Mouse (Mus musculus) urinary bladder, postnatal 4 days (tissue): ENCODE results near the gene Gse1.

Source experiments
- DNase-seq, 2 experiments: peaks; one replicate each; pipeline ENCODE4 v3.0.0; 2021 to 2022; ENCODE audit warnings: low spot score in 2 of 2

The Gse1 gene

DNA sequence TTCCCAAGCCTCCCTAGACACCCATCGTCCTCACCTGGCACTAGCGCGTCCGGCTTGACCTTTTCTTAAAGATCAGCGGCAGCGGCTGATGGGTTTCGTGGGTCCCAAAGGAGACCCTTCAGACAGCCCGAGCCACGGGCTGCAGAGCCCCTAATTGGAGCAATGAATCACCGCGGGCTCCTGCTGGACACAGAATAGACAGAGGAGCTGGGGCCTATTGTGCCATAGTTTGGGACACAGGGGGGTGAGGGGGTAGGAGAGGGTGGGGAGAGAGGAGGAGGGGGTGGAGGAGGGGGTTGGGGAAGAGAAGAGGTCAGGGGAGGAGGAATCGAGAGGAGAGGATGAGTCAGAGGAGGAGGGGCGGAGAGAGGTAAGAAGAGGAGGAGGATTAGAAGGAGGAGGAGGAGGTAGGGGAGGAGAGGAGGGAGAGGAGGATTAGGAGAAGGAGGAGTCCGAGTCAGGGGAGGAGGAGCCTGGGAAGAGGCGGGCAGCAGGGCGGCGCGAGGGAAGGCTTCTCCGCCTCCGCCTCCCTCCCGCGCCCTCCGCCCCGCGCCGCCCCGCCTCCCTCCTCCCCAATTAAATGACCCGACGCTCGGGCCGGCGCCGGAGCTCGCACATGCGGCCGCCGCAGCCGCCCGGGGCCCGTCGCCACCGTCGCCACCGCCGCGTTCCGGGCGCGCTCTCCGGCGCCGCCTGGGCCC is at the start of gene Gse1:
Gene Gse1 (plus strand): TSS at position 566 of the 701 bp plus-strand sequence.
- DNase-seq: peak; percentile 79 to 84

DNA sequence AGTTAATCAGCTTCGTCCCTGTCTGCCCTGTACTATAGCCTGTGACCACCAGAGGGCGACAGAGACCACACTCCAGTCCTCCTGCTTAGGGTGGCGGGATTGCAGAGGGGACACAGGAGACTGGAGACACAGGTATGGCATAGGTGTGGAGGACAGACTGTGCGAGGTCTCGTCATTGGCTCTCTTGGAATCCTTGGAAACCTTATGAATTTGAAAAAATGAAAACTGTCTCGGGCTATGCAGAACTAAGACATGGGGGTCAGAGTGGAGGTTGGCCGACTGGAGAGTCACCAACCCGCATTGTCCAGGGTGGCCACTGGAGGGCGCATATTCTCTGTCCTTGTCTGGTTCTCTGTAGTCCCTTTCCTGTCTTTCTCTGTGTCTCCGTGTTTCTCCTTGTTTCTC is 49.2 kb upstream of the Gse1 start:
- peak; percentile 82 to 91 for DNase-seq

DNA sequence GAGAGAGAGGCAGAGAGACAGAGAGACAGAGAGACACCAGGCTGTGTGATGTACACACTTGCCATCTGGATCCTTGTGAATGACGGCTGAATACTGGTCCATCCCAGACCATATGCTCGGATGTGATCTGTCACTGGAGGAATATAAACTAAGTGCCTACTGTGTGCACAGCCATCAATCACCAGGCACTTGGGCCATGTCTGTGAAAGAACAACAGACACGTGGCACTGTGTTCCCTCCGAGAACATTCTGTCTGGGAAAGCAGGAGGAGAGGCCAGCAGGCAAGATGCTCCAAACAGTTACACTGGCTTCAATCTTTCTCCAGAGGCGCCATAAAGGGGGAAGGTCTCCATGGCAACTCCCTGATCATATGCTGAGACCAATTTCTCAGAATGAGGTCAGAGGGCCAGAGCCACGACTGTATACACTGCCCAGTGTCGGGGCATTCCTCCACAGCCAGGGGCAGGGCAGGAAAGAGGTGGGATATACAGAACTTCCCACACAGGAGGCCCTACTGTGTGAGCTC is 47.7 kb upstream of the Gse1 start:
- DNase-seq: no peak

DNA sequence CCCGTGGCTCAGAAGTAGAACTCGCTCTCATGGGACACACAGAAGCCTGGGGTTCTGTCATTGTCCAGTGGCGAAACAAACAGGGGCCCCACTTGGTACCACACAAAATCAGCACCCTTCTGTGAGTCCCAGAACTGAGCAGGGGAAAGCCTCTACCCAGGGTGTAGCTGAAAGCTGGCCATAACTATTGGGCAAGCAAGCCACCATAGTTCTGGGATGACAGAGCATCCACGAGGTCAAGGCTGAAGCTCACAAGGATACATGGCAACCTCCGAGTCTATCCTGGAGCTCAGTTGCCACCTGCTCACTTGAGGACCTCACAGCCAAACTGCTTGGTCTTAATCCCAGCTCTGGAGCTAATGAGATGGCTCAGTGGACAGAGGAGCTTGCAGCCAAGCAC is 47.0 kb upstream of the Gse1 start:
- DNase-seq: no peak

DNA sequence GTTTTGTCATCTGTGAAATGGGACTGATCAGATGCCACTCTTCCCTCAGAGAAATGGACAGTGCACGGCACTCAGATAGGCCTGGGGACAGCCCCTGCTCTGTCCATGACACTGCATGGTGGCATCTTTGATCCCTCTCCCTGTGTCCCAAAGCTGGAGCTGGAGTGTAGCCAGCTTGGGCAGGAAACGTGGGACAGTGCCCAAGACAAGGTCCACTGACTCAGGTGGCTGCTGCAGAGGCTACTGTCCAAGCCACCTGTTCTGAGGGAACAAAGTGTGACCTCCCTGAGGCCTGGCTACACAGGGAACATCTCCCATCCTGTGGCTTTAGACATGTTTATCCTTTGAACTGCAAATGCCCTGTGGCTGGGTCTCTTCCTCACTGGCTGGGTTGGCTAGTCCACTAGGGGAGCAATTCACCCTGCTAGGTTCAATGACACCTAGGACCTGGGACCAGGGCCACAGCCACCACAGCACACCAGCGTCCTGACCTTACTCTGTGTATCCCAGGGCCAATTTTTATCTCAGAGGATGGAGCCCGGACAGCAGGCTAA is 46.3 kb upstream of the Gse1 start:
- DNase-seq: no peak

DNA sequence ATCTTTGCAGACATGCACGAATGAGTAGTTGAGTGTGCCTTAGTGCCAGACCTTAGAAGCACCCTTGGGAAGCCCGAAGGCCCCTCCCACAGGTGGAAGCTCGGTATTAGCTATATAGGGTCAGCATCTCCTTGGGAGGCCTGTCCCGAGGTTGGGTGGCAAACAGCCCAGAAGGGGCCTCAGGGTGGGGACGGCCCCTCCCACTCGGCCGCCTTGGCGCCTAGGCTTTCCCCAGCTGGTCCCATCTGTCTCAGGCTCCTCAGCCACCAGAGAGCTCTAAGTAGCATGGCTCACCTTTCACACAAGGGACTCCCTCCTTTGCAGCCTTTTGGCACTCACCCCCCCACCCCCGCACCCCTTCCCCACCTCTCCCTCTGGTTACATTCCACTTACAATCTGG is 43.9 kb upstream of the Gse1 start:
- peak in 1 of 2 experiments; percentile 79 for DNase-seq

GRCm38 (mm10) chr8:120184850-120185792 is 43.1 kb upstream of the Gse1 start:
- peak in 1 of 2 experiments; percentile 52 for DNase-seq

DNA sequence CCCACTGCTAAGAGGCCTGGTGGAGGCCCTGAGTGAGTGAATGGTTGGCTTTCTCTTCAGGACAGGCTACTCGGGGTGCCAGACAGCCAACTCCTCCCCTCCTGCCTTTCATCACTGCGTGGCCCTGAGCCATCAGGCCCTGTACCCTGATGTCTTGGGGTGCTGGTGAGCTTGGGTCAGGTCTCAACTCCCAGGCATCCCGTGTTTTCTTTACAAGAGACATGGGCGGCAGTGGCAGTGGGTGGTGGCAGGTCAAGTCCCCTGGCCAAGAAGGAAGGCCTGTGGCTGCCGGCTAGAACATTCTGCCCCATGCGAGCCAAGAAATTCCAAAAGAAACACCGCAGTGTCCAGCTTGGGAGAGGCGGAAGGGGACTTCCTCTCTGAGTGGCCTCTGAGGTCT is 41.8 kb upstream of the Gse1 start:
- no peak for DNase-seq

DNA sequence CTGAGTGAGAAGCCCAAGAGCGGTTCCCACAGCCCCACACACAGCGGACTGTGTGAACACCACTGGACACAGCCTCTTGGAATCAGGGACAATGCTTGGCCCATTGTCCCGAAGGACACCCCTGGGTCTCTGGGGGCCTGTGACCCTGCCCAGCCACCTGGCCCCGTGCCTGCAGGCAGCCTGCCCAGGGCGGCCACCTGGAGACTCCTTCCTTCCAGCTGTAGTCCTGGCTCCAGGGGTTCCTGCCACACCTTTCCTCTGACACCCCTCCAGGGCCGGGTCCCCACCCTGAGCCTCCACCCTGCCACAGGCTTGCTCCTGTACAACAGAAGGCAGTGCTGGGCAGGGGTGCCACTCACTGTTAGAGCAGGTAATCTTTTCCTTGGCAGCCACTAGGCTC is 39.7 kb upstream of the Gse1 start:
- no peak for DNase-seq

DNA sequence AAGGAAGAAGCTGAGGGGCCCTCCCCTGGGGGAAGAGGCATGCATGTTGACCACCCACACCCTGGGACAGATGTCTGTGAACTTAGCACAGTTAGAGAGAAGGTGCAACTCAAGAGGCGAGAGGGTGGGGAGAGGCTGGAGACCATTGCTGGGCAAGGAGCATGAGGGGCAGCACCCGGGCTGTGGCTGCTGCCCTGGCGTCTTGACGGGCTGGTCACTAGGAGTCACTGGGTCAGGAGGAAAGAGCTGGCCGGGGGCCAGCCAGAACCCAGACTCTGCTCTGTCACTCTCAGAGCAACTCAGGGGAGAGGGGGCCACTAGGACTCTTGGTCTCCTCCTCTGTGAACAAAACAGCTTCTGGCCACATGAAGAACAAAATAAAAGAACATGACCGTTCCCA is 38.8 kb upstream of the Gse1 start:
- no peak for DNase-seq

DNA sequence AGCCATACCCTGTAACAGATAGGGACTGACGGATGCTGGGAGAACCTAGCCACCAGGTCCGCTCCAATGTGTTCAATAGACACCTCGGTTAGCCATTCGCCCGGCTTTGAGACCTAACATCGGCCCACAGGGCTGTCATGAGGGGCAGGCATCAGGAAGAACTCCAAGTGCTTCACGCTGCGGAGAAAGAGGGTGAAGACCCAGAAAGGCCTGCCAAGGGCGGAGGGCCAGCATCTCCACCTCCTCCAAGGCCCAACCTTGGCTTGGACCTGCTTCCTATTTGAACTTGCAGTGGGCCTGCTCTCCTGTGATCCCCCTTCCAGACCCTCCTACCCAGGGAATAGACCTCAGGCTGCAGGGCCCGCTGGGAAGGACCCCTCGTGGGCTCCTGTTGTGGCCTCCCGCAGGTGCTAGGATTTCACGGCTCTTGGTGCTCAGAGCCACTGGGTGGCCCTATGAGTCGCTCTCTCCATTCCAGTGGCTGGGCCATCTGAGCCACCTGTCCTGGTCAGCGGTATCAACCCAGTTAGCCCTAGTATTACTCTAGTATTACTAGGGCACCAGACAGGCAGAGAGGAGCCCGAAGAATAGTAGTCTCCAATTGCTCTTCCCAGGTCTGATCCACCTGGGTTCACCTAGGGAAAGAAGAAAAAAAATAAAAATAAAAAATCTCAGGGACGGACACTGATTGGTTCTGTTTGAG is 38.0 kb upstream of the Gse1 start:
- no peak for DNase-seq

DNA sequence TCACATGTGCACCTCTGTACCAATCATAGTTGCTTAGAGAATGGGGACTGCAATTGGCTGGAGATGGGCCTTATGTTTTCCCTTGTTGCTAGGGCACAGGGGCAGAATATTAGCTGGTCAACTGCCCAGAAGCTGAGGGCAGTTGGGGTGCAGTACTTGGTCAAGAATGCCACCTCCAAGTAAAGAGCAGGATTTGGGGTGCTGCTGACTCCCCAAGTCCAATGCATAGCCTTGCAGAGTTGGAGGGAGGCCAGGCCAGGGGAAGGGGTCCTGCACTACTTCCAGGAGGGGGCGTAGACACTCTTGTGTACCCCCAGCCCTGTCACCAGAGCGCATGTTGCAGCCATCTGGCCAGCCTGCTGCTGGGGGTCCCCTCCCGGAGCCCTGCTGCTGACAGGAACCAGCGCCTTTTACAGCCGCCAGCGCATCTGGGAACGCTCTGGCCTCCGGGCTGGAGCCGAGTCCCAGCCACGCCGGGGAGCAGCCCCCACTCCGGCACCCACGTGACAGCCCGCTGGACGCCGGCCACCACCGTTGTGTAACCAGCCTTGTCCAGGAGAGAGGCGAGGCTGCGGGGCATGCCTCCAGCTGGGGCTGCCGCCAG is 37.3 kb upstream of the Gse1 start:
- peak; percentile 94 to 98 for DNase-seq

GRCm38 (mm10) chr8:120191633-120192032 is 36.6 kb upstream of the Gse1 start:
- DNase-seq: no peak

GRCm38 (mm10) chr8:120192118-120192517 is 36.1 kb upstream of the Gse1 start:
- DNase-seq: no peak

DNA sequence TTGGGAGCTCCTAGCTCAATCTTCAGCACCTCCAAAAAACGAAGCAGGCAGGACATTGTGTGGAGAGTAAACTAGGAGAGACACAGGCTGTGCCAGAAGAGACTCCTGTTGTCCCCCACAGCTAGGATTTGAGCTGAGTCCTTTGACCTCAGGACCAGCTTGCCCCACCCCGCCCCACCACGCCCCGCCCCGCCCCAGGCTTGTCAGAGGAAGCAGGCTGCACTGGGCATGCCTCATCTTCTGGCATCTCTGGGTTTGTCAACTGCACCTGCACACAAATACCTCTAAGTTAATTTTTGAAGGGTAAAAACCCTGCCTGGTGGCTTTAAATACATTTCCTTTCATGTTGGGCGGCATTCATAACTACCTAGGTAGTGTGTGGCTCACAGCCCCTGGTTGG is 26.9 kb upstream of the Gse1 start:
- DNase-seq: no peak

DNA sequence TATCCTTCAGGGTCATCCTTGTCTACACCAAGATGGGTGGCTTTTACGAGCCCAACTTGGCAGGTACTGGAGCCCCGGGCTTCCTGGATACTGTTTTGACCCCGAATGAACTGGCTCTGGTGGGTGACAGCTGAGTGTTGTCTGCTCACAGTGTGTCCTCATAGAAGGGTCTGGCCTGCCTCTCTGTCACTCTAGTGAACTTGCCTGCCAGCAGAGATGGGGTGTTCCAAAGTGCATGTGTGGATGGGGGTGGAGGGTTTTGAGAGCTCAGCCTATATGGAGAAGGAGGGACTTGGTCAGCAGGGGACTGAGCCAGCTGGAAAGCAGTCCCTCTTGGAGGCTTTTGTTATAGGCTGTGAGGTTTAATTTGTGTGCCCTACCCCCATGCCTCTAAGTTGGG is 25.7 kb upstream of the Gse1 start:
- no peak for DNase-seq

DNA sequence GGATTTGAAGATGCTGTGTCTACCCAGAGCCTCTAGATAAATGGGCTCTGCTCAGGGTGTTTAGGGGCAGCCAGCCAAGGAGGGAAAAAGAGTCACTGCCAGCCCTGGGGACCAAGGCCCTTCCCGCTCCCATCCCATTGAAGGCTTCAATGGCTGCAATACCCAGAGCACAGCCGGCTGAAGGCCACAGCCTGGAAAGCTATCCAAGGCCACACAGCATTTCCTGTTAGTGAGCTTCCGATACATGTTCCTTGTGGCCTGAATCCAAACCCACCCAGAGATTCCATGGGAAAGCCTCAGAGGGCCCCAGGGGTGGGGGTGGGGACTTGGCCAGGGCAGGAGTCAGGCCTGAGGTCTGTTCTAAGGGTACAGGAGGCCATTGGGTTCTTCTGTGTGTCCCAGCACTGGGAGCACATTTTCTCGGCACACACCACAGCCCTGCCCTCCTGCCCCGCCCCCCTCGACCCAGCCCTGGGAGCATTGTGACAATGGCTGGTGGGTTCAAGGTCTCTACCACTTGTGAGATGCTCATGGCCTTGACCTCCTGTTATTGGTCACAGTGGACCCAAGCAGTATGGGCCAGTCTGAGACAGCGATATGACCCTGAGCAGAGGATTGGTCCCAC is 23.4 kb upstream of the Gse1 start:
- peak in 1 of 2 experiments; percentile 73 for DNase-seq

DNA sequence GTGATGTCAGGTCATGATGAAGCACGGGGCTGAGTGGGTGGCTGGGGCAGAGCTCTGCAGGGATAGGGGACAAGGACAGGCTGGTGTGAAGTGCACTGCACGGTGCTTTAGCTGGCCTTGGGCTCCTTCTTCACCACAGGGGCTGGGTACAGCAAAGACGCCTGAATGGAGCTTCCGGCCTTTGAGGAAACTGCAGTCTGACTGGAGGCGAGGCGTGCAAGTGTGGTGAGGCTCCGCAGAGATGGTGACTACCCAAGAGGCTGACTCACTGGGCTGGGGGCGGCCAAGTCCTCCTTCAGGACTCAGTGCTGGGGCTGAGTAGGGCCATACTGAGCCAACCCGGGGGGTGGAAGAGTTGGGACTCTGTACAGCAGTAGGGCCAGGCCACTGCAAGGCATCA is 22.3 kb upstream of the Gse1 start:
- no peak for DNase-seq

GRCm38 (mm10) chr8:120207364-120207763 is 20.9 kb upstream of the Gse1 start:
- no peak for DNase-seq

GRCm38 (mm10) chr8:120208113-120208512 is 20.1 kb upstream of the Gse1 start:
- DNase-seq: no peak

- DNase-seq: no peak
Measured at GRCm38 (mm10) chr8:120211345-120211744, 16.9 kb upstream of the Gse1 start.
